Mouse (Mus musculus): ENCODE measurements around the gene Gm20441. TPM values are rescaled to one million over a fixed set of nuclear protein-coding genes. Genes with fewer than 3 reads are reported as not detected.
A peak's percentile ranks its signal among the peaks of the same experiment; 100 is the strongest.

Gm20441 gene
- polyA plus RNA-seq, 1 experiment from 2014 or later = not detected

DNA sequence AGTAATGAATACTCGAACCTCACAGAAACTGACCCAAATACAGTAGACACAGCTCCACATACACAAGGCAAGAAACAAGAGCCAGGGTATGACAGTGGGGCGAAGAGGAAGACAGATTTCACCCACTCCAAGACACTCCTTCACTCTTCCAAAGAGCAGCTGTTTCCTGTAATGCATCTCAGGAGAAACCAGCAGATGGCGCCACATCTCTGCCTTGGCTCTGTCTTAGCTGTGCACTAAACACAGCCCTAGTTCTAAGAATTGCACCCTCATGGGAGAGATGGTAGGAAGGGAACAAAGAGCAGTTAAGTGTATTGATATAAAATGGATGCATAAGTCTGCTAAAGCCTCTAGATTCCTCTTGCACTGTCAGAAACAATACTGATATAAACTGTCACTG lies 36.7 kb downstream of the Gm20441 start:
- Histone ChIP-seq H3K9me3 (no peaks in the 10 kb centered on the region), H3K36me3 (peaks cover 92% of the 10 kb centered on the region), H3K4me1 (no peaks in the 10 kb centered on the region), H3K27me3 (no peaks in the 10 kb centered on the region), H3K4me3 (no peak overlapping the region), H3K27ac (replicated peaks) (no peak overlapping the region), H3K9ac (replicated peaks) (no peak overlapping the region), H3K4me2 (replicated peaks) (no peak overlapping the region)
- WGBS = 47% methylated on average over 3 of the region's 3 CpGs
- ATAC-seq (ENCODE audit: low FRiP score, low read depth) = peak; percentile 75; the same call in 1 of the 2 replicates

- H3K27me3 ChIP-seq = no peaks in the 10 kb centered on the region
- ATAC-seq (ENCODE audit: low FRiP score, low read depth) = no peak
- H3K36me3 ChIP-seq = peaks cover 92% of the 10 kb centered on the region
- WGBS = 93% methylated on average over 12 of the region's 12 CpGs
- no peaks in the 10 kb centered on the region for H3K9me3 ChIP-seq
- H3K4me1 ChIP-seq = no peaks in the 10 kb centered on the region
- no peak overlapping the region for H3K4me2 ChIP-seq (replicated peaks)
- H3K9ac ChIP-seq (replicated peaks) = no peak overlapping the region
- no peak overlapping the region for H3K27ac ChIP-seq (replicated peaks)
- no peak overlapping the region for H3K4me3 ChIP-seq
These were observed 37.4 kb downstream of the Gm20441 start for GRCm38 (mm10) chr10:75743369-75743768.

- Histone ChIP-seq H3K4me2 (replicated peaks) (no peak overlapping the region), H3K27me3 (no peaks in the 10 kb centered on the region), H3K4me3 (no peak overlapping the region), H3K9me3 (no peaks in the 10 kb centered on the region), H3K27ac (replicated peaks) (no peak overlapping the region), H3K36me3 (peaks cover 87% of the 10 kb centered on the region), H3K4me1 (no peaks in the 10 kb centered on the region), H3K9ac (replicated peaks) (no peak overlapping the region)
- WGBS = 96% methylated on average over 3 of the region's 3 CpGs
- ATAC-seq (ENCODE audit: low FRiP score, low read depth) = no peak
These were observed 39.9 kb downstream of the Gm20441 start for GRCm38 (mm10) chr10:75740866-75741265.

DNA sequence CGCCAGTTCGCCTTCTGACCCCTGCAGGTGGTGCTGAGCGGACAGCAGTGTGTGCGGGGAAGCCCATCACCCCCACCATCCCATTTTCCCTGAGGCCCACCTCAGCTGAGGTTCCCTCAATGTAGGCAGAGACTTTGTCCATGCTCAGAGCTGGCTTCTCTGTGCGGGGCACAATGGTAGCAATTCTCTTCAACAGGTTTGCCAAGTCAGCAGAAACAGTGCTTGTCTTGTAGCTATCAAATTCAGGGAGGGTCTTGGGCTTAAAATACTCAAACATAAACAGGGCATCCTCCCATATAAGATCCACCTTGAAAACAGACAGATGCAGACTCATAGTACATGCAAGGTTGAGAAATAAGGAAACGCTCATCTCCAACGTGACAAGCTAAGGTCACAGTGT lies 55.3 kb downstream of the Gm20441 start:
- Histone ChIP-seq H3K9ac (replicated peaks) (no peak overlapping the region), H3K4me1 (no peaks in the 10 kb centered on the region), H3K36me3 (peaks cover 91% of the 10 kb centered on the region), H3K9me3 (no peaks in the 10 kb centered on the region), H3K27ac (replicated peaks) (no peak overlapping the region), H3K4me3 (no peak overlapping the region), H3K27me3 (no peaks in the 10 kb centered on the region), H3K4me2 (replicated peaks) (no peak overlapping the region)
- WGBS = 89% methylated on average over 7 of the region's 7 CpGs
- ATAC-seq (ENCODE audit: low FRiP score, low read depth) = no peak

Other genes with a start within 250 kb of the Gm20441 start
- 10.0 and 10.3 TPM in 2 replicates for gene Lrrc75b, start 220.6 kb downstream of the Gm20441 start, polyA plus RNA-seq (2016; fragmentation: Nextera tagmentation; extraction: Ambion mirVana)
- gene Ggt1, start 219.3 kb downstream of the Gm20441 start, polyA plus RNA-seq (2016; fragmentation: Nextera tagmentation; extraction: Ambion mirVana) = 1.0 and 1.2 TPM in 2 replicates
- gene Ggt5, start 191.6 kb downstream of the Gm20441 start, polyA plus RNA-seq (2016; fragmentation: Nextera tagmentation; extraction: Ambion mirVana) = 1.0 and 1.7 TPM in 2 replicates
- 2.0 and 2.4 TPM in 2 replicates for gene Susd2, start 136.9 kb downstream of the Gm20441 start, polyA plus RNA-seq (2016; fragmentation: Nextera tagmentation; extraction: Ambion mirVana)
- 46.3 and 49.2 TPM in 2 replicates for gene Cabin1, start 16.6 kb downstream of the Gm20441 start, polyA plus RNA-seq (2016; fragmentation: Nextera tagmentation; extraction: Ambion mirVana)
- gene Ddt, start 7.5 kb downstream of the Gm20441 start, polyA plus RNA-seq (2016; fragmentation: Nextera tagmentation; extraction: Ambion mirVana) = 82.1 and 83.0 TPM in 2 replicates
- gene Gstt3, start 460 bp upstream of the Gm20441 start, polyA plus RNA-seq (2016; fragmentation: Nextera tagmentation; extraction: Ambion mirVana) = 1.3 and 2.4 TPM in 2 replicates
- 5.3 and 7.0 TPM in 2 replicates for gene Gstt1, start 17.6 kb upstream of the Gm20441 start, polyA plus RNA-seq (2016; fragmentation: Nextera tagmentation; extraction: Ambion mirVana)
- not detected in 2 replicates for gene Gstt4, start 41.6 kb upstream of the Gm20441 start, polyA plus RNA-seq (2016; fragmentation: Nextera tagmentation; extraction: Ambion mirVana)
- 7.7 and 7.9 TPM in 2 replicates for gene Gstt2, start 56.5 kb upstream of the Gm20441 start, polyA plus RNA-seq (2016; fragmentation: Nextera tagmentation; extraction: Ambion mirVana)
- gene Mif, start 79.3 kb upstream of the Gm20441 start, polyA plus RNA-seq (2016; fragmentation: Nextera tagmentation; extraction: Ambion mirVana) = 1,213 and 1,289 TPM in 2 replicates
- 1.8 and 2.4 TPM in 2 replicates for gene Derl3, start 112.5 kb upstream of the Gm20441 start, polyA plus RNA-seq (2016; fragmentation: Nextera tagmentation; extraction: Ambion mirVana)
- 294 and 315 TPM in 2 replicates for gene Smarcb1, start 140.7 kb upstream of the Gm20441 start, polyA plus RNA-seq (2016; fragmentation: Nextera tagmentation; extraction: Ambion mirVana)
- gene Chchd10, start 152.2 kb upstream of the Gm20441 start, polyA plus RNA-seq (2016; fragmentation: Nextera tagmentation; extraction: Ambion mirVana) = 5.7 and 7.4 TPM in 2 replicates
- 32.2 and 44.0 TPM in 2 replicates for gene Mmp11, start 155.5 kb upstream of the Gm20441 start, polyA plus RNA-seq (2016; fragmentation: Nextera tagmentation; extraction: Ambion mirVana)
- gene Gm867, start 159.7 kb upstream of the Gm20441 start, polyA plus RNA-seq (2016; fragmentation: Nextera tagmentation; extraction: Ambion mirVana) = 0.46 and 0.56 TPM in 2 replicates
- gene Vpreb3, start 162.1 kb upstream of the Gm20441 start, polyA plus RNA-seq (2016; fragmentation: Nextera tagmentation; extraction: Ambion mirVana) = 0.71 TPM in 1 of 2 replicates, not detected in the other
- gene Gm5134, start 173.6 kb upstream of the Gm20441 start, polyA plus RNA-seq (2016; fragmentation: Nextera tagmentation; extraction: Ambion mirVana) = not detected in 2 replicates

All from midbrain, embryonic 12.5 days (tissue).